Mouse (Mus musculus) cerebellum, postnatal 36 days (tissue): ENCODE measurements around the gene Cfap46.

Experiments
- DNase-seq, 2 experiments: peaks; one replicate each; pipeline ENCODE4 v3.0.0; 2021 to 2022; ENCODE audit warnings: mixed read lengths in 2 of 2

Cfap46 gene

DNA sequence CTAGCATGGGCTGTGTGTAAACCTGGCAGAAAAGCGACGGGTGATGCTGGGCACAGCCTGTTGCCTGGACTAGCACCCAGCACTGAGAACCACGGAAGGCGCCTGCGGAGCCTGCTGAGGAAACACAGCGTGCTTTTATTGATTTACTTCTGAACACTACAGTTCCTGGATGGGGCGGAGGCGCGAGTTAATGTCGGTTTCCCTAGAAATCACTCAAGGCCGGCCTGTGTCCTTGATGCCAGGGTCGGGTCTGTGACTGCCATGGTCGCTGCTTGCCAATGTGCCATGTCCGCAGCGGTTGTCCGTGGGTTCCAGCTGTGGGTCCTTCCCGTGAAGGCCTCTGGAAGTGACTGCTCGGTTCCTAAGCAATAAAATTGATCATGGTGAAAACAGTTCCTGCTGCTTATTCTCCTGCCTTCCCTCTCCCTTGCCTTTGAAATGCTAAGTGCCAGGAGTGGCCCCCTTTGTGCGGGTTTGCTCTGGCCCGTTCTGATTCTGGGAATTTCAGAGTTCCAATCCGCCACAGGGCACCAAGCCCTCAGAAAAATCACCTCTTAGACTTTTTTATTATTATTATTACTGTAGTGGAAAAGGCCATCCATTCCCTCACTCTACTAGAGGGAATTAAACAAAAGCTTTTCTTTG lies 104.2 kb downstream of the Cfap46 start:
- no peak for DNase-seq

DNA sequence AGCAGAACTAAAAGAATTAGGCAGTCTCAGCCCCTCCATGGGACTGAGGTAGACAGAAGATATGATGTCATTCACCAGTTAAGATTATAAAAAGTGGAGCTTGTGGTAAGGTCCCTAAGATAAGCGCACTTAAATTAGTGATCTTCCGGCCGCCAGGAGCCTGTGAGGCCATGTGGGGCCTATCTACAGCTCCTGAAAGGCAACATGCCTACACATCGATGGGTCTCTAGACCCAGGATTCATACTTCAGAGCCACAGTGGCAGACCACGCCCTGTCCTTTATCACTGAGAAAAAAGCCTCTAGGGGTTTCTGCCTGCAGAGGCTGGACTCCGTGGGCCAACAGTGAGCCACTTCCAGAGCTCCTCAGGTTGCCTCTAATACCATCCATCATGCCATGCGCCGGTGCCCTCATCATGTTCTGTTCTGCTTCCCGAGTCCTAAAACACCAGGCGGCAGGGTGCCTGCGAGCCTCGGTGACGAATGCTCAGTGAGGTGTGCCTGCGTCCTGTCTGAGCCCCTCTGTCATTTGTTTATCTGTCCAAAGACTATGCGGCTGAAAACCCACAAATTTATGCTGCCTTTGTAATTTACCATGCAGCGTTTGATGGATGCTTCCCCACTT lies 107.4 kb downstream of the Cfap46 start:
- no peak for DNase-seq

DNA sequence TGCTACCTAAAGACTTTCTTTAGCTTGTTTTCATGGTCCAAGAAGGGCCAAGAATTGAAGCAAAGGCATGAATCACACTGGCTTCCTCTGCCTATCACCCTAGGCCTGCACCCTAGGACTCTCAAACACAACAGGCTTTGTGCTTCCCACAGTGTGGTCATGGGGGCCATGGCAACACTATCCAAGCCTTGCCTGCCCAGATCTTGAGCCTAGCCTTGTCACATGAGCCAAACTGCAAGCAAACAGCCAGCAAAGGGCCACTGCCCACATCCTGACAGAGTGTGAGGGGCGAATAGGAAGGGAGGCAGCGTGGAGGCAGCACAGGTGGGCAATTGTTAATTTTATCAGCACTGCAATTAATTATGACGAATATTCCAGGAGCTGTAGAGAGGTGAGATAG lies 111.0 kb downstream of the Cfap46 start:
- no peak for DNase-seq

DNA sequence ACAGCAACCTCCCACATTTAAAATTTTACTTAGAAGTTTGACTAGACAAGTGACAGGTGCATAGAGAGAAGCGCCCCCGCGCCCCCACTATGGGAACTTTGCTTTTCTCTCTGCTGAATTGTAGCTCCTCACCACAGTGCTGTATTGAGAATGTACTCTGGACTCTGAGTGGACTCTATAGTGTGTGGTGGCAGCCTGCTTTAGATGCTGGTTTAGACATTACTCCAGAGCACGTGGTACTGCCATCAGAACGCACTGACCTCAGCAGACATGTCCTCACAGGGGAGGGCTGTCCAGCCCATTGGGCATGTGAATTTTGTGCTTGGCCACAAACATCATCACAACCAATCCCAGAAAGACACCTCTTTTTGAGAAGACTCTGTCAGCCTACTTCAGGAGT lies 112.8 kb downstream of the Cfap46 start:
- no peak for DNase-seq

DNA sequence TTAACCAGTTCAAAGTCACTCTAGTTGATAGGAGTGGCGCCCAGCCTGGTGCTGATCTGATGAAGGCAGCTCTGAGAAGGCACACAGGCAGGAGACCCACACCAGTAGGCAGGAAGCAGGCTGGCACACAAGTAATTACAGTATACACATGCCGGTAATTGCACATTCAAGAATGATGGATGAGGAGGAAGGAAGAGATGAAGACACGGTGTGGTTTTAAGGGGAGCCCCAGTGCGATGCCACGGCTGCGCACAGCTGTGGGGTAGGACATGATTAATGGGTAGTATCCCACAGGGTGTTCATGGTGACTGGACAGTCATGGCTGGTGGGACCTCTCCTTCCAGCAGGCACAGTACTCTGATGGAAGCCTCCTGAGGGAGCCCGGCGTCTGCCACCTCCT lies 117.1 kb downstream of the Cfap46 start:
- no peak for DNase-seq

DNA sequence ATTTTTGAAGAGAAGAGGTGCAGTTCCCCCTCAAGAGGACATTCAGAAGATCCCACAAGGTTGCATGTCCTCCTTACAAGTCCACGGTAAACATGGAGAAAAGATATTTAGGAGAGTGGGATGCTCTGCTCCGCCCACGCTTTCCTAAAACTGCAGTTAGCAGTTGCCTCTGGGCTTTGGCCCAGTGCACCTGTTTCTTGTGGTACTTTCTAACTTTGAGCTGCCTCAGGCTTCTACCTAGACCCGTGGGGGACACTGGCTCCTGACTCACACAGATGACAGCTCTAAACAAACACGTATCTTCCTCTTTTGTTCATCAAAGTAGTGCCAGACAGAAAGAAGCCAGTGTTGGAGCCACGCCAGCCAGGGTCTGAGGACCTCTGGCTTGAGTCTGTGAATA lies 117.6 kb downstream of the Cfap46 start:
- DNase-seq = no peak

DNA sequence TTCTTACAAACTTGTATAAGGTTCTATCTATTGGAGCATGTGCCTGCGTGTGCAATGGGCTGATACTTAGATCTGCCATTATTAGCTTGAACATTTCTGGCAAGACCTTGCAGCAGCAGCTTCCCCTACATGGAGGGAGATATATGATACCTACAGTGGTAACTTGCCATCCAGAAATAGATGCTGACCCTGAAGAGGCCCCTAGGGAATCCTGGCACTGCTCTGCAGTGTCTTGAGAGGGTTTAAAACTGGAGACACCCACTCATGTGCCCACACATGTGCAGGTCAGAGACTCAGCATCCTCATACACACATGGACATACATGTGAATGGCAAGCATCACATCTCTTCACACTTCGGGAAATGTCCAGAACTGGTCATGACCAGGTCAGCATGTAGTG lies 119.5 kb downstream of the Cfap46 start:
- DNase-seq = no peak

DNA sequence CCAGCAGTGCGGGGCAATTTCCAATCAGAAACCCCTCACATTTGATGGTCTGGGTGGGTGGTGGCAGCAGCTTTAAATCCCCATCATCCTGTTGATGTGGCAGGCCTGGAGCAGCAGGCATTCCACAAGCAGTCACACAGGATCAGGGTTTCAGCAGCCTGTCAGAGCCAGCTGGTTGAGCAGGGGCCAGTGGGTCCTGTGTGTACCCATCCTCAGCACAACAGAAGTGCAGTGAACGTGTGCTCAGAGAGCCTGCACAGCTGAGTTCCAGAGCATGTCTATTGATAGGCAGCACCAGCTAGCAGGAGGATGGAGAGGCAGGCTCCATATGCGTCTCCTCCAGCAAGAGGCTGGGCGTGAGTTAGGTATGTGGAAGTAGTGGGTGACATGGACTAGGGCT lies 120.2 kb downstream of the Cfap46 start:
- no peak for DNase-seq

DNA sequence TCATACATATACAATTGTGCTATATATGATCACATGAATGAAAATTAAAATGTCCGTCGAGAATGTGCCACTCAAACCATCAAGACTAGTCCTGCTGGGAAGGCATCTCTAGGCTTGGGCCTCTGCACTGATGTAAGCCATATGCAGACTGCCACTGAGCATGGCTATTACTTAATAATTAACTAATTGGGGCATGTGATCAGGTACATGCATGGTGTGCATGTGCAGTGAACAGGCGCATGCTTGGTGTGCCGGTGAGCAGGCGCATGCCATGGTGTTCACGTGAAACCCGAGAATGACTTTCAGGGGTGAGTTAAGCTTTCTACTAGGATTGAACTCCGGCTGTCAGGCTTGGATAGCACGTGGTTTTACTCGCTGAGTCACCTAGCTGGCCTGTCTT lies 124.0 kb downstream of the Cfap46 start:
- no peak for DNase-seq

DNA sequence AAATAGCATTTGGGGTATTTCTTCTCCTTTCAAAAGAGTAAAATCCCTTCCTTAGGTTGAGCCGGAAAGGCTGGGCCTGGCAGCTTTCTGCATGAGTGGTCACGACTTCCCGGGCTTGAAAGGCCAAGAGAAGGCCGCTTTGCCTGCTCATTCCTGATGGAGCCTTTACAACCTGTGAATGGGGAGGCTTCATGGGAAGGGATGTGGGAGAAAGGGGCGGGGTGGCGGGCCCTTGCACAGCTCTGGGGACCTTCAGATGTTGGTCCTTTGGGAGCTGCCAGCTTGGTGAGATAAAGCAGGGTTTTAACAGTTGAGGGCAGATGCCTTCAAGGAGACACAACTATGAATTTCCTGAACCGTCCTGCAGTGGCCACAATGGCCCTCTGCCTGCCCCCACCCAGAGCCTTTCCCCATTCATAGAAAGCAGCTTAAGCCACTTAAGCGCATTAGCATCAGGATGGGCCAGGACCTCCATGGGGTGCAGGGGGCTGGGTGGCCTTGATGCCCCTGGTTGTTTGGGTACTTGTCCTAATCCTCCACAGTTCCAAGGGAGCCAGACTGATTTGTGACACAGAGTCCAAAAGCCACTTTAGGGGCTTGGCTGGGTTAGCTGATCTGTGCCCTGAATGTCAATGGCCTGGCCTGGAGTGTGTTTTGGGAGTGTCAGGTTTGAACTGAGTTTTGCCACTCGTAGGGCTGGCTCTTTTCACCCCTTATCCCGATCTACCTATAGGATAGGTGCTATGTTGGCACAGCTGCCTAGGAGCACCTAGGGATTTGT lies 126.7 kb downstream of the Cfap46 start:
- DNase-seq = no peak

DNA sequence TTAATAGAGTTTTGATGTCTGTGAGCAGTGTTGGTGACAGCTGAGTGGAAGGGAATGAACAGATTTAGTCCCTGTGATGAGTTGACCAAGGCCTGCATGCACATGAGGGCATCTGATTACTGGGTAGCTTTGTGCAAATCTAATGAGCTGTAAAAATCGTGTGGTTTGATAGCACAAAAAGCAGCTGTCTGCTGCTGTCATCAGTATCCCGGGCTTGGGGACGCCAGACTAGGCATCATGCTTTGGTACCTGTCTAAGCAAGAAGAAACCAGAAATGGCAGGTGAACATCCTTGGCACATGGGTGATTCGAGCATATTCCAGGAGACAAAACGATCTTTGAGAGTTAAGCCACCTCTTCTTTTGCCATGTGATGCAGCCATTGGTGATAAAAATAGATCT lies 127.3 kb downstream of the Cfap46 start:
- no peak for DNase-seq

DNA sequence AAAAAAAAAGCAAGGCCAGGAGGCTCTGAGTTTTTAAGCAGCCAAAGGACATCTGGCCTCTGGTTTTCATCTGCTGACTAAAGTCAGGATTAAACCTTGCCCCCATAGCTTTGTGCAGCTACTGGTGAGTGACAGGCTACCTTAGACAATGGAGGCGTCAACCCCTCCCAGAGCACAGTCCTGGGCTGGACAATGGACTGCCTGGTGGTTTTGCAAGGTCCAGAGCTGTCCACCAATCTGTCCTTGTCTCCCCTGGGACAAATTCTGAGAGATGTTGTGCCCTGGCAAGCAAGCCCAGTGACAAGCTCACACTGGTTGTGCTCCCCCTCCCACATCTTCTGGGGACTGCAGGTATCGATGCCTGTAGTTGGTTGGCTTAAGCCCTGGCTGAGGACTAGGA lies 132.1 kb downstream of the Cfap46 start:
- DNase-seq = no peak
